Mouse (Mus musculus) kidney, embryonic 16.5 days (tissue): Measurements from ENCODE around the gene Fam102a. TPM values are rescaled to one million over a fixed set of nuclear protein-coding genes. Genes with fewer than 3 reads are reported as not detected.
A peak's percentile ranks its signal among the peaks of the same experiment; 100 is the strongest.

Experiments
- ATAC-seq: fragments of 200-750 bp; cut with Nextera tagmentation; 2 replicates; pipeline ENCODE4 v1.8.0; 2017; ENCODE audit warnings: moderate TSS enrichment; ENCODE audit not compliant: low FRiP score, low TSS enrichment
- H3K27ac ChIP-seq: fragments of 300-500 bp; sonication (generic); 2 replicates; pipeline ENCODE4 v1.5.1; 2014; ENCODE audit warnings: low read length
- H3K27me3 ChIP-seq: fragments of 300-500 bp; sonication (generic); 2 replicates; pipeline ENCODE4 v1.6.1; 2014; ENCODE audit warnings: low read length, control low read depth, mixed read lengths; ENCODE audit not compliant: insufficient read depth
- H3K36me3 ChIP-seq: fragments of 300-500 bp; sonication (generic); 2 replicates; pipeline ENCODE4 v1.6.1; 2014; ENCODE audit warnings: low read length, control low read depth, mixed read lengths; ENCODE audit not compliant: insufficient read depth
- H3K4me1 ChIP-seq: fragments of 300-500 bp; sonication (generic); 2 replicates; pipeline ENCODE4 v1.6.1; 2014; ENCODE audit warnings: low read length, control low read depth, mixed read lengths; ENCODE audit not compliant: insufficient read depth
- H3K4me2 ChIP-seq: fragments of 300-500 bp; sonication (generic); replicated peaks from 2 replicates; pipeline ENCODE4 v1.6.1; 2014; ENCODE audit warnings: low read depth, low read length
- H3K4me3 ChIP-seq: fragments of 300-500 bp; sonication (generic); 2 replicates; pipeline ENCODE4 v1.5.1; 2014; ENCODE audit warnings: mild to moderate bottlenecking, low read length
- H3K9ac ChIP-seq: fragments of 300-500 bp; sonication (generic); replicated peaks from 2 replicates; pipeline ENCODE4 v1.6.1; 2014; ENCODE audit warnings: low read length
- H3K9me3 ChIP-seq: fragments of 300-500 bp; sonication (generic); 2 replicates; pipeline ENCODE4 v1.6.1; 2016; ENCODE audit warnings: low read length, control low read depth
- WGBS: fragments of 180-500 bp; shearing (Covaris S2); extraction: QIAGEN DNeasy Blood & Tissue Kit; methylation state at CpG from one replicate; pipeline ENCODE4 v1.1.7; 2014; 5-methylcytosine and 5-hydroxymethylcytosine counted together
- polyA plus RNA-seq: library from polyadenylated mRNA; unstranded; fragments of >200 nt; fragmentation: Nextera tagmentation; extraction: Ambion mirVana; gene quantifications from 2 replicates; pipeline ENCODE4 v1.2.1, GENCODE M21; 2015

Gene Fam102a
- polyA plus RNA-seq, 1 experiment from 2014 or later = 13.3 TPM

DNA sequence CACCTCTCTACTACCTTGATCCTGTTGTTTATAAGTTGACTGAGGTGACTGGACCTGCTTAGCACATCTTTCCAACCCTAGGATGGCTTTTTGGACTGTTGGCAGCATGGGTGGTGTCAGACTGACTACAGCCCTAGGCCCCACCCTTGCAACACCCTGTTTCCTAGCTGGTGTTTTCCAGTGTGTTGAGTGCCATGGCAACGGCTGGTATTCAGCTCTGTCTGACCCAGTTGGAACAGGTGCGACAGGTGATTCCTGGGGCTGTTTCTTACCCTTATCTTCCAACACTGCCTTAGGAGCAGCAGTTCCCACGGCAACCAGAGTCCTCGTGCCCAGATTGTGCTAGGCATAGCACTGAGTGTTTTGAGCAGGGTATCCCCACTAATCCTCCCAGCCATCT is 3.3 kb downstream of the Fam102a start:
- Histone ChIP-seq H3K9me3 (no peaks in the 10 kb centered on the region), H3K27me3 (no peaks in the 10 kb centered on the region), H3K27ac (no peak overlapping the region), H3K4me3 (peak overlapping the region; percentile 0; the same call in 1 of the 2 replicates), H3K4me2 (peak overlapping the region; percentile 78), H3K36me3 (no peaks in the 10 kb centered on the region), H3K9ac (no peak overlapping the region), H3K4me1 (peaks cover 61% of the 10 kb centered on the region)
- WGBS = 64% methylated on average over 4 of the region's 4 CpGs
- ATAC-seq = no peak

DNA sequence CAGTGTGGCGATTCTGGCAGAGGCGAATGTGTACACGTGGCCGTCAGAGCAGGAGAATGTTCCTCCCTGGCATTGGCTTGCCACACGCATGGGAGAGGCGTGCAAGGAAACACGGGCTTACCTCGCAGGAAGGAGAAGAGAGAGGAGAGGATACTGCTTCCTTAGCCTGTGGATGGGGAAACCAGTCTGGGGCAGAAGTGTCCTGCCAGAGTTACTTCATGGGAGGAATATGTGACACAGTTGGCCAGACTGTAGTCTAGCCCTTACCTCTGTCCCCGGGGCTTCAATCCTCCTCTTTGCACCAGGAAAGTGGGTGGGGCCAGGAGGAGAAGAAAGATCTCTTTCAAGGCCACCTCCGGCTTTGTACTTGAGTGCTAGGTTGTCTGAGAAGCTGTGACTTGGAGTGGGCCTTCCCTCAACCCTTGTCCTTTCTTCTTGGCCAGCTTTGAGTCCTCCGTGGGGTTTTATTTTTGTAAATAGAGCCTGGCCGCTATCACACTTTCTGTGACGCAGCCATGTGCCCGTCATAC is 4.4 kb downstream of the Fam102a start:
- Histone ChIP-seq H3K9ac (no peak overlapping the region), H3K4me3 (no peak overlapping the region)

DNA sequence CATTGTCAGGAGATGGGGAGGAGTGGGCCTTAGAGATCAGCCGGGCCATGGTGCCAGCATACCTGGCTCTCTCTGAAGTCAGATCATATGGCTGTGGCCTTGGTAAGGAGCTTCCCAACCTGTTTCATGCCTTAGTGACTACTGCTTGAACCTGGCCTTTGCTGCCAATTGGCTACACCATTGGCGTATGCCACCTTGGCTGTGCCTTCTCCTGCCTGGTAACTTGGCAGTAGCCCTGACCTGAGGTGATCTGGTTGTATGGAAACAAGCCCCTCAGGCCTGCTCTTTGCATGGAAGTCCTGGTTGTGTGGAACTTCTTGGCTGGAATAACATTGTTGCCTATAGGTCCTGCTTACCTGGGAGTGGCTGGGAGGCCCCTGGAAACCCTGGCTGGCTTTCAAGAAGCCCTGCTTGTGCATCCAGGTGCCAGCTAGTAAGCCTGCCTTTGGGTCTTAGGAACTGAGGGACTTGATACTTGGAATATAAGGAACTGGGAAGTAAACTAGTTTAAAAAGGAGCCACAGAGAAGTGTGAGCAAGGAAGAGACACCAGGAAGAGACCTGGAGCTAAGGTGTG is 6.3 kb downstream of the Fam102a start:
- Histone ChIP-seq H3K27me3 (no peaks in the 10 kb centered on the region), H3K4me2 (no peak overlapping the region), H3K4me3 (no peak overlapping the region), H3K27ac (no peak overlapping the region), H3K36me3 (no peaks in the 10 kb centered on the region), H3K9me3 (no peaks in the 10 kb centered on the region), H3K4me1 (peaks cover 46% of the 10 kb centered on the region), H3K9ac (no peak overlapping the region)
- WGBS = 77% methylated on average over 2 of the region's 2 CpGs
- ATAC-seq = no peak

More for the DNA sequence above, 4.4 kb downstream of the Fam102a start:
- Histone ChIP-seq H3K4me2 (0 out of 2 replicates have a peak overlapping the region, but pooled peaks have one; percentile 7), H3K9me3 (no peaks in the 10 kb centered on the region), H3K36me3 (no peaks in the 10 kb centered on the region), H3K27ac (peak overlapping the region; percentile 5), H3K27me3 (no peaks in the 10 kb centered on the region), H3K4me1 (peaks cover 51% of the 10 kb centered on the region)
- ATAC-seq = no peak
- WGBS = 65% methylated on average over 14 of the region's 14 CpGs

DNA sequence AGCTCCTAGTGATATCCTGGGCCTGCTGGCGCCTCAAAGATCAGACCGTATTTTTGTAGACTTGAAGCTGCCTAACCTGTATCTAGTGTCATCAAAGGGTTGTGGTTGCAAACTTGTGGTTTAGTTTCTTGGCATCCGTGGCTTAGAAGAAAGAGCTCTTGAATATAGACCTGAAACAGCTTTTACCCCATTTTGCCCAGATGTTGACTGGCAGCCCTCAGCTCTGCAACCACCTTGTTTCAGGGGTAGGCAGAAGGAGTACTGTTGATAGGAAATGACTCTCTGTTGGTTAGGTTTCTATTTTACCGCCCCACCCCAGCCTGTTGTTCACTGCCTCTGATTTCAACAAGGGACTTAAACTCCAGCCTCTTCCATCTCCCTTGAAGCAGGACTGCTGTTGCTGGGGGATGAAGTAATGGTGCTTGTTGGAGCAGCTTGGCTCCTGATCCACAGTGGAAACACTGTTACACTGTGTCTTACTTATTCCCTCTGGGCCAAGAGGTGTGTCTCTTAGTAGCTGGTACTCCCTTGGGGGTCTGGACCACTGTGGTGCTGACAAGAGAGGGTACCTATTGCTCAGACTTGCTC is 6.9 kb downstream of the Fam102a start:
- no peak for ATAC-seq
- H3K4me2 ChIP-seq = no peak overlapping the region
- H3K27me3 ChIP-seq = no peaks in the 10 kb centered on the region
- WGBS = 89% methylated on average over 4 of the region's 4 CpGs
- no peak overlapping the region for H3K27ac ChIP-seq
- H3K9me3 ChIP-seq = no peaks in the 10 kb centered on the region
- peaks cover 40% of the 10 kb centered on the region for H3K4me1 ChIP-seq
- H3K4me3 ChIP-seq = no peak overlapping the region
- H3K9ac ChIP-seq = no peak overlapping the region
- H3K36me3 ChIP-seq = no peaks in the 10 kb centered on the region

DNA sequence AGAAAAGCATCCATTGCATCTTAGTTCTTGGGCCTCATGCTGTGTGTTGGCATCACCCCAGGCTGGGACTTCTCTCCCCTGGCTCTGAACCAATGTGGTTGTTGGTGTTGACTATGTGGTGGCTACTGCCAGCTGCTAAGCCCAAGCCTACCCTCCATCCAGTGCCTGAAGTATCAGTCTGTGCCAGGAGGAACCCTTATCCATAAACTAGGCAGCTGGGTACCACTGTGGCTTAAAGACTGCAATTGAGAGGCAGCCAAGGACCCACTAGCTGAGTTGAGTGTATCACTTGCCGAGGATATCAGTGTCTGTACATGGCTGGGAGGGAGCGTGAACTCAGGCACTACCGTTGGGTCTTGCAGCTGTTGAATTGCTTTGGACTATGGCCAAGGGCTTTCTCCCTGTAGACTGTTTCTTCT is 7.9 kb downstream of the Fam102a start:
- no peak overlapping the region for H3K9ac ChIP-seq
- H3K9me3 ChIP-seq = no peaks in the 10 kb centered on the region
- no peak overlapping the region for H3K27ac ChIP-seq
- no peak overlapping the region for H3K4me3 ChIP-seq
- H3K27me3 ChIP-seq = no peaks in the 10 kb centered on the region
- no peak for ATAC-seq
- H3K4me2 ChIP-seq = no peak overlapping the region
- H3K4me1 ChIP-seq = peaks cover 30% of the 10 kb centered on the region
- H3K36me3 ChIP-seq = no peaks in the 10 kb centered on the region
- WGBS = 83% methylated on average over 3 of the region's 3 CpGs

DNA sequence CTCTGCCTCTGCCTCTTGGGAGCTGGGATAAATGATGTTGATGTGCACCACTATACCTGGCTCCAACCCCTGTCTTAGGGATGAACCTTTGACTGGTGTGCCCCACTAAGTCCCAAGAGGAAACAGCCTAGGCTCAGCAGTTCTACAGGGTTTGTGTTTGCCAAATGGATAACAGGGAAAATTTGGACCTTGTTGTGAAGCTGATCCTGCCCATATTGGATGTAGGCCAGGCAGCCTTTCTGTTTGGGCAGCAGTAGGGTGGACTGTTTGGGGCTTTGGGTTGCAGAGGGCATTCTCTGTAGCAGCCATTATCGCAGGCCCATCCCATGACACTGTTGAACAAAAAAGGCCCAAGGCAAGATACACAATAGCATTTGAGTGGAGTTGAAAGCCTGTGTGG is 11.8 kb downstream of the Fam102a start:
- Histone ChIP-seq H3K9me3 (no peaks in the 10 kb centered on the region), H3K4me2 (no peak overlapping the region), H3K4me3 (no peak overlapping the region), H3K27me3 (no peaks in the 10 kb centered on the region), H3K27ac (no peak overlapping the region), H3K9ac (no peak overlapping the region), H3K4me1 (no peaks in the 10 kb centered on the region; the same call in 1 of the 2 replicates), H3K36me3 (0 out of 2 replicates have a peak, but pooled peaks cover 4% of the 10 kb centered on the region)
- ATAC-seq = no peak
- WGBS = 88% methylated on average over 1 of the region's 1 CpGs

DNA sequence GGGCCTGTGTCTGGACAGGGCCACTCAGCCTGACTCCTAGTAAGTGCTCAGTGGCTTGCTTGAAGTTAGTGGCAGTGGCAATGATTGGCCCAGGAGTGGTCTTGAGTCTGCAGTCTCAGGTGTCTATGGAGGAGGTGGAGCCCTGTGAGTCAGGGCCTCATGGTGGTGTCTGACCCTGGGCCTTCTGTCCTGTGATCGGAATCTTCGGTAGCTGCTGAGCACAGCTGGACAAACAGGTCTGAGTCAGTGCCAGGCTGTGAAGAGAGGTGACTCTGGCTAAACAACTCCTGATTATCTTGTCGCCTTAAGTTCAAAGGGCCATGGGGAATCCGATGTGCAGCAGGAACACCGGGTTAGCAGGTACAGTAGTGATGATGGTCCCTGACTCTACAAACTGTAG is 12.2 kb downstream of the Fam102a start:
- no peak overlapping the region for H3K4me3 ChIP-seq
- no peaks in the 10 kb centered on the region for H3K27me3 ChIP-seq
- no peaks in the 10 kb centered on the region for H3K9me3 ChIP-seq
- no peak for ATAC-seq
- no peak overlapping the region for H3K27ac ChIP-seq
- WGBS = 52% methylated on average over 5 of the region's 5 CpGs
- H3K4me1 ChIP-seq = no peaks in the 10 kb centered on the region; the same call in 1 of the 2 replicates
- no peak overlapping the region for H3K9ac ChIP-seq
- H3K36me3 ChIP-seq = 0 out of 2 replicates have a peak, but pooled peaks cover 4% of the 10 kb centered on the region
- H3K4me2 ChIP-seq = no peak overlapping the region

DNA sequence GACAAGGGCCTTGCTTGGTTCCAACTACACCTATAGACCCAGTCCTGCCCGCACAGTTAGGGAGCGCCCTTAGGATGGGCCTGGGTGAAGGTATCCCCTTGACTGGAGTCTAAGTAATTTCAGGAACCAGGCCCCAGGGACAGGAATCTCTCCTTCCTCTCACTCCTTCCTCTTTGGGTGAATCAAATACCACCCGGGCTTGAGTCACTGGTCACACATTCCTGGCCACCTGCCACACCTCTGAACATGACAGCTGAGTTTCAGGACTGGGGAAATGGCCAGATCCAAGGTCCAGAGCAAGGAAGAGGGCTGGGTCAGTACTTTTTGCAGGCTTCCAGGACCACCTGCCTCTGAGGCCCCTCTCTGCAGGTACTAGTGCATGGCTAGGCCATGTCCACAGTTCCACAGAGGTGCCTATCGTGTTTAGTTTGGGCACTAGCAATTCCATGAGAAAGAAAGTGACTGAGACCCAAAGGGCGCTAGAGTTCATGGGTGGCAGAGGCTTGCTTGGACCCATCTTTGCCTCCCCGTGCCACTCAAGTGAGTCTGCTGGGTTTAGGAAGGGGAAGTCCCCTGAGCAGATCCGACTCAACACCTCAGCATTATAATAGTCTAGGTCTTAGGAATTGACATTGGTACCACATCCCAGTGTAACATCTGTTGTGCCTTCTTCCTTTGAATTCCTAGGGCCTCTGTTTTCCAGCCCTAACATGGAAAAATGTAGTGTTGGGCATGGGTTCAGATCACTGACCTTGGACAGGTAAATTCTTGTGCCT is 13.0 kb downstream of the Fam102a start:
- Histone ChIP-seq H3K4me3 (no peak overlapping the region), H3K27ac (no peak overlapping the region), H3K4me1 (no peaks in the 10 kb centered on the region; the same call in 1 of the 2 replicates), H3K27me3 (no peaks in the 10 kb centered on the region), H3K9ac (no peak overlapping the region), H3K9me3 (no peaks in the 10 kb centered on the region), H3K4me2 (no peak overlapping the region), H3K36me3 (0 out of 2 replicates have a peak, but pooled peaks cover 4% of the 10 kb centered on the region)
- WGBS = 84% methylated on average over 7 of the region's 7 CpGs
- no peak for ATAC-seq

DNA sequence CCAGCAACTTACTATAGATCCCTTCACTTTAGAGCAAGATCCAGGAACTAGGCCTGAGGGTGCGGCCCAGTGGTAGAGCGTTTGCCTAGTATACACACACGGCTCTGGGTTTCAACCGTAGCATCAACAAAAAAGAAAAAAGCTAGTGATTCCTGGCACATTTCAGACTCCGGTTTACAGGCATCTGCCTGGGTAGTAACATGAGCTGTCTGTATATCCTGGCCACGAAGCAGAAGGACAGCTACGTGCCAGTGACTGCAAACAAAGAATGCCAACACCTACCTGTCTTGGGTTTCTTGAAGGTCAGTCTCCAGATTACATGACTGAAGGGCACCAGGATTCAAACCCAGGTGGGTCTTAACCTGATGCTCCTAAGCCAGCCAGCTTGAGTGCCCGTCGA is 14.0 kb downstream of the Fam102a start:
- no peak overlapping the region for H3K9ac ChIP-seq
- no peak overlapping the region for H3K4me3 ChIP-seq
- H3K4me2 ChIP-seq = no peak overlapping the region
- H3K4me1 ChIP-seq = no peaks in the 10 kb centered on the region; the same call in 1 of the 2 replicates
- no peaks in the 10 kb centered on the region for H3K27me3 ChIP-seq
- 70% methylated on average over 9 of the region's 9 CpGs for WGBS
- no peaks in the 10 kb centered on the region for H3K9me3 ChIP-seq
- H3K27ac ChIP-seq = no peak overlapping the region
- H3K36me3 ChIP-seq = 0 out of 2 replicates have a peak, but pooled peaks cover 4% of the 10 kb centered on the region
- no peak for ATAC-seq
